Mouse (Mus musculus): ENCODE measurements around the gene Trpm3. TPM values are rescaled to one million over a fixed set of nuclear protein-coding genes. Genes with fewer than 3 reads are reported as not detected.

Trpm3 gene
- polyA plus RNA-seq, 2 experiments from 2014 or later: 0.24 TPM; not detected in 1

GRCm38 (mm10) chr19:22503469-22503868 is 364.6 kb downstream of the Trpm3 start:
- ATAC-seq: no peak

GRCm38 (mm10) chr19:22518508-22518907 is 379.7 kb downstream of the Trpm3 start:
- ATAC-seq: no peak

GRCm38 (mm10) chr19:22527944-22528343 is 389.1 kb downstream of the Trpm3 start:
- ATAC-seq: no peak

- ATAC-seq: no peak
Observed at GRCm38 (mm10) chr19:22542990-22543709, 404.3 kb downstream of the Trpm3 start.

- no peak for ATAC-seq
Observed at GRCm38 (mm10) chr19:22552179-22552578, 413.3 kb downstream of the Trpm3 start.

GRCm38 (mm10) chr19:22554421-22554941 is 415.6 kb downstream of the Trpm3 start:
- ATAC-seq: no peak

GRCm38 (mm10) chr19:22572396-22572795 is 433.6 kb downstream of the Trpm3 start:
- ATAC-seq: no peak

- no peak for ATAC-seq
Observed at GRCm38 (mm10) chr19:22572849-22573248, 434.0 kb downstream of the Trpm3 start.

- ATAC-seq: no peak
Observed at GRCm38 (mm10) chr19:22582120-22582745, 443.4 kb downstream of the Trpm3 start.

GRCm38 (mm10) chr19:22594492-22594891 is 455.6 kb downstream of the Trpm3 start:
- no peak for ATAC-seq

- ATAC-seq: no peak
Observed at GRCm38 (mm10) chr19:22595246-22595645, 456.4 kb downstream of the Trpm3 start.

GRCm38 (mm10) chr19:22596715-22597114 is 457.9 kb downstream of the Trpm3 start:
- no peak for ATAC-seq

- no peak for ATAC-seq
Observed at GRCm38 (mm10) chr19:22604322-22604721, 465.5 kb downstream of the Trpm3 start.

- ATAC-seq: no peak
Observed at GRCm38 (mm10) chr19:22607985-22608684, 469.3 kb downstream of the Trpm3 start.

- ATAC-seq: no peak
Observed at GRCm38 (mm10) chr19:22611621-22612020, 472.8 kb downstream of the Trpm3 start.

GRCm38 (mm10) chr19:22615367-22615766 is 476.5 kb downstream of the Trpm3 start:
- ATAC-seq: no peak

- ATAC-seq: no peak
Observed at GRCm38 (mm10) chr19:22624801-22625513, 486.1 kb downstream of the Trpm3 start.

GRCm38 (mm10) chr19:22628878-22629277 is 490.0 kb downstream of the Trpm3 start:
- no peak for ATAC-seq

- no peak for ATAC-seq
Observed at GRCm38 (mm10) chr19:22631316-22631715, 492.5 kb downstream of the Trpm3 start.

GRCm38 (mm10) chr19:22635635-22636034 is 496.8 kb downstream of the Trpm3 start:
- no peak for ATAC-seq

GRCm38 (mm10) chr19:22637786-22638185 is 498.9 kb downstream of the Trpm3 start:
- no peak for ATAC-seq

- no peak for ATAC-seq
Observed at GRCm38 (mm10) chr19:22638394-22638954, 499.6 kb downstream of the Trpm3 start.

All from activated CD4-positive, CD25-positive, alpha-beta regulatory T cell, adult 4 months (primary cell).